Mouse (Mus musculus): ENCODE results near the gene Fam107a.

Fam107a gene

DNA sequence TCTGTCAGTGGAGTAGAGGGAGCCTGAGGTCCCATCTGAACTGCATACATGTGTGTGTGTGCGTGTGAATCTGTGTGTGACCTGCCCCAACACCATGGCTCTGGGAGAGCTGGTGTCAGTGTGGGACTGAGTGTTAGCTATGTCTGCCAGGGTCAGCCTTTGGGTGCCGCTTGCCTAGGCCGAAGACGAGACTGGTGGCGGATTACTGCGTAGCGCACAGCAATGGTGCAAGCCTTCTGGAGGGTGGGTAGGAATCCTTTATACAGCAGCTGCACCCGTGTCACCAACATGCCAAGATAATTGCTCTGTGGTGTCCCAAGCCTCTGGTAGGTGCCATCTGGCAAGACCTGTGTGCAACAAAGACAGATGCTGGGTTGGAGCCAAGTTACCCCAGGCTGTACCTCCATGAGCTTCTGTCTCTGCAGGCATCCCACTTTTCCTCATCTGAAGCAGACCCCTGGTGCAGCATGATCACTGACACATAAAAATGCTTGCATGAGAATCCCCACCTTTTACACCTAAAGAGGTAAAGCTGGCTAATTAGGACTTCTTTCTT lies 66.4 kb downstream of the Fam107a start:
- DNase-seq = no peak

- no peak for DNase-seq
Measured at GRCm38 (mm10) chr14:8250141-8250871, 67.5 kb downstream of the Fam107a start.

- no peak for DNase-seq
Measured at GRCm38 (mm10) chr14:8249206-8249605, 68.6 kb downstream of the Fam107a start.

DNA sequence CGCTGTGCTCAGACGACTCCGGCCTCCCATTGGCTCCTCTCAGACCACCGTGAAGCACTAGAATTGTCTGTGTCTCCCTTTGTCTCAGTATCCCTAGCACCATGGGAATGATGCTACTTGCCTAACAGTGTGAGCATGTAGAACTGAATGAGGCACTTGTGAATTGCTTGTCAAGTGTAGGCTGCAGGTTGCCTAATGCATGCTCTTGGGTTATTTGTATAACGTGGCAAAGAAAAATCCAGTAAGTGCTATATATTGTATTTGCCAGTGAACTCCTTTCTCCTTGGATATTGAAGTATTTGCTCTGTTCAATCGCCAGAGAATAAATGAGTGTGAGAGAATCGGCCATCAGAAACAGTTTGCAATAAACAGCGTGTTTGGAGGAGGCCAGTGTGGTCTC lies 70.9 kb downstream of the Fam107a start:
- no peak for DNase-seq

Data from right cerebral cortex, postnatal 14 days (tissue).